Mouse (Mus musculus) testis, adult 2 months (tissue): ENCODE measurements at regions not wholly inside any gene's neighbourhood (a gene's known extent, or its start where the extent isn't known, plus 50 kb on each side); places are given as distances from the start of the nearest gene placed in this dataset.

ENCODE experiments used
- H3K27ac ChIP-seq: fragments of 200-500 bp; 2 replicates; pipeline ENCODE4 v1.5.1; 2012; ENCODE audit warnings: low read depth, low read length; ENCODE audit not compliant: control insufficient read depth, insufficient read depth
- H3K27me3 ChIP-seq: fragments of 200-500 bp; 2 replicates; pipeline ENCODE4 v1.6.1; 2012; ENCODE audit warnings: mild to moderate bottlenecking, low read length, moderate library complexity; ENCODE audit not compliant: control insufficient read depth, insufficient read depth
- H3K36me3 ChIP-seq: fragments of 200-500 bp; 2 replicates; pipeline ENCODE4 v1.6.1; 2012; ENCODE audit warnings: mild to moderate bottlenecking, low read length; ENCODE audit not compliant: control insufficient read depth, insufficient read depth
- H3K4me1 ChIP-seq: fragments of 200-500 bp; 2 replicates; pipeline ENCODE4 v1.6.1; 2012; ENCODE audit warnings: low read length; ENCODE audit not compliant: control insufficient read depth, insufficient read depth
- H3K4me3 ChIP-seq: fragments of 200-500 bp; 2 replicates; pipeline ENCODE4 v1.5.1; 2012; ENCODE audit warnings: low read depth, mild to moderate bottlenecking, low read length, moderate library complexity, mixed read lengths; ENCODE audit not compliant: control insufficient read depth
- CTCF ChIP-seq: fragments of 200-500 bp; IDR thresholded peaks from 2 replicates; pipeline ENCODE4 v1.5.1; 2012; ENCODE audit warnings: low read depth, mild to moderate bottlenecking, inconsistent platforms, low read length, moderate library complexity; ENCODE audit not compliant: control insufficient read depth, insufficient read depth, insufficient replicate concordance
- POLR2A ChIP-seq: fragments of 200-500 bp; IDR thresholded peaks from 2 replicates; pipeline ENCODE4 v1.6.1; 2012; ENCODE audit warnings: low read depth, mild to moderate bottlenecking, inconsistent platforms, low read length, moderate library complexity; ENCODE audit not compliant: control insufficient read depth

GRCm38 (mm10) chr2:78606388-78606787 lies 261.5 kb upstream of the Ube2e3 start:
- Histone ChIP-seq H3K4me3 (no peak overlapping the region), H3K36me3 (no peaks in the 10 kb centered on the region), H3K27me3 (no peaks in the 10 kb centered on the region), H3K27ac (no peak overlapping the region), H3K4me1 (no peaks in the 10 kb centered on the region)
- TF ChIP-seq POLR2A (no peak), CTCF (no peak)

DNA sequence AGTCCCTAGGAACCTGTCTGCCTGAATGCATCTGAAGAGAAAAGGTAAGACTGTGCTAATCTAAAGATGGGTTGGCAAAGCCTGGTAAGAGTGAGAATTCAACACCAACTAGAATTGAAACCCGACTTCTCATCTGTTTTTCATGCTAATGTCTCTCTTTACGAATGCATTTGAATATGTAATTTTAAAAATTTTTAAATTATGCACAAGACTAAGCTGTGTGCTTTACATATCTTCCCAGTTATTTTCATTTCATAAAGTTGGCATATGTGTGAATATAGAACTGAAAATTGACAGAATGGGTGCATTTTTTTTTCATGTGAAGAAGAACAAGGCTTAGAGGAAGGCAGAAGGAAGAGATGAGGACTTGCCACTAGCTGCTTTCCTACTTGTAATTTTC lies 267.2 kb upstream of the Ube2e3 start:
- no peaks in the 10 kb centered on the region for H3K36me3 ChIP-seq
- TF ChIP-seq POLR2A, result no peak
- TF ChIP-seq CTCF, result no peak
- peaks cover 6% of the 10 kb centered on the region for H3K4me1 ChIP-seq
- no peak overlapping the region for H3K27ac ChIP-seq
- no peaks in the 10 kb centered on the region for H3K27me3 ChIP-seq
- H3K4me3 ChIP-seq, result no peak overlapping the region

DNA sequence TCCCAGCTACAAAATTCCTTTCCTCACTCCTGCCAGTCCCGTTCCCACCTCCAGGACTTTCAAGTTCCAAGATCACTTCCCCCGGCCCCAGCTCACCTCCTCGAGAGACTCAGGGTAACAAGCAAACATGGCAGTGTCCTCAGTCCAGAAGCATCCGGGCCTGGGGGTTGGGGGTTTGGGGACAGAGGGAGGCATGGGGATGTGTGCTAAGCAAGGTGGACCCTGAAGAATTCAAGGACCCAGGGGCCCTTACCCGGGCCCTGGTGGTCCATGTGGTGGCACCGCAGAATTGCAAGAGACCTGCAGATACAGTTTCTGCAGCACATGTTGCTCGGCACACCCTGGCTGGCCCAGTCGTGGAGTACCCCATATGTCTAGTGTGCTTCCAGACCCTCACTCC lies 269.9 kb upstream of the Ube2e3 start:
- Histone ChIP-seq H3K4me1 (peaks cover 6% of the 10 kb centered on the region), H3K27me3 (no peaks in the 10 kb centered on the region), H3K4me3 (peak overlapping the region; percentile 65), H3K36me3 (no peaks in the 10 kb centered on the region), H3K27ac (no peak overlapping the region)
- TF ChIP-seq CTCF, result no peak
- no peak for TF ChIP-seq POLR2A

- Histone ChIP-seq H3K4me3 (no peak overlapping the region), H3K27me3 (no peaks in the 10 kb centered on the region), H3K27ac (no peak overlapping the region), H3K4me1 (peaks cover 6% of the 10 kb centered on the region), H3K36me3 (no peaks in the 10 kb centered on the region)
- TF ChIP-seq CTCF (no peak), POLR2A (no peak)
Observed at GRCm38 (mm10) chr2:78596251-78596650, 271.7 kb upstream of the Ube2e3 start.

GRCm38 (mm10) chr2:78580013-78580412 lies 287.9 kb upstream of the Ube2e3 start:
- TF ChIP-seq POLR2A (no peak), CTCF (no peak)
- Histone ChIP-seq H3K4me3 (no peak overlapping the region), H3K27me3 (no peaks in the 10 kb centered on the region)

GRCm38 (mm10) chr2:78572492-78572891 lies 295.4 kb upstream of the Ube2e3 start:
- Histone ChIP-seq H3K36me3 (no peaks in the 10 kb centered on the region), H3K27ac (no peak overlapping the region), H3K4me1 (no peaks in the 10 kb centered on the region), H3K27me3 (no peaks in the 10 kb centered on the region), H3K4me3 (no peak overlapping the region)
- TF ChIP-seq CTCF (no peak), POLR2A (no peak)

More at GRCm38 (mm10) chr2:78580013-78580412, 287.9 kb upstream of the Ube2e3 start:
- H3K36me3 ChIP-seq, result no peaks in the 10 kb centered on the region
- no peak overlapping the region for H3K27ac ChIP-seq
- no peaks in the 10 kb centered on the region for H3K4me1 ChIP-seq

- Histone ChIP-seq H3K36me3 (no peaks in the 10 kb centered on the region), H3K27ac (no peak overlapping the region), H3K27me3 (no peaks in the 10 kb centered on the region), H3K4me3 (no peak overlapping the region), H3K4me1 (no peaks in the 10 kb centered on the region)
- no peak for TF ChIP-seq POLR2A
- TF ChIP-seq CTCF, result no peak
Observed at GRCm38 (mm10) chr2:78558128-78558527, 309.8 kb upstream of the Ube2e3 start.

DNA sequence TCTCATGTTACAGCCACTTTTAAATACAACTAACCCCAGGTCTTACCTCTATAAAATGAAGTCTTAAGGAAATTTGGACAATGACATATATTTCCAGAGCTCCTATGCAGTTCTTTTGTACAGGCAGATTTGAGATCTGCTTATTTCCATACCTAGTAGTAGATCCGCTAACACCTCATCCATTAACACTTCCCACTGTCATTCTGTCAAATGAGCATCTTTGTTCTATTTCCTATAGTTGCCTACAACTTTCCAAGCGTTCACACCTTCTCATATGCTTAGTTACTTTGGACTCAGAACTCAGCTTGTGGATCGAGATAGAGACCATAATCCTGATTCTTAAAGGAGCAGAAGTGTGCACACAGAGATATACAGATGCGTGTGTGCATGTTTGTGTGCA lies 316.8 kb upstream of the Ube2e3 start:
- Histone ChIP-seq H3K4me3 (no peak overlapping the region), H3K27ac (no peak overlapping the region), H3K4me1 (no peaks in the 10 kb centered on the region), H3K36me3 (no peaks in the 10 kb centered on the region), H3K27me3 (no peaks in the 10 kb centered on the region)
- no peak for TF ChIP-seq POLR2A
- no peak for TF ChIP-seq CTCF
